In the genomic region with DNA sequence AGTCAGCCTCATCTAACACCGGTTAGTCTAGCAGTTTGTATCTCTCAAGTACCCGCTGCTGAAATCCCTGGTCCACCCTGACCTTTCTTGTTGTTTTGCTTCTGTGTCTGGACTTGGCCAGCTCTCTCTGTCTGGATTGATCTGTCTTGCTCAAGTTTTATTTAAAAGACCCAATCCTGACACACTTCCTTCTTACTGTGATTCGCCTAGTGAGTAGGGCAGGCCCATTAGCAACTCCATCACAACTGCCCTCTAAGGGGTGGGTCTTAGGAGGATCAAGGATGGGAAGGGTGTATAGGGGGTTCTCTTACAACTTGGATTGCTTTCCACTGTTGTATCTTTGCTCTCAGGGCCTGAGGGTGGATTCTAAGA, we compare ENCODE assay signal across 9 mouse cellular contexts. TPM values are rescaled to one million over a fixed set of nuclear protein-coding genes. Genes with fewer than 3 reads are reported as not detected.
A peak's percentile ranks its signal among the peaks of the same experiment; 100 is the strongest.
DNase-seq lines count a peak whose midpoint lies in the region; ATAC-seq and TF ChIP-seq lines count a peak whose summit lies in the region.
"Had no signal": no experiment of that assay in that cellular context is flagged by ENCODE, and none has a peak within 500 bp of the region (broad histone marks: within the 10 kb centered on the region; RNA-seq: fewer than 3 reads in every experiment).

No protein-coding gene starts in this region.

- no peak overlapping the region; the same call in 1 of the 2 replicates for H3K9ac ChIP-seq in forebrain, embryonic 13.5 days
- peak overlapping the region; percentile 78 for H3K9ac ChIP-seq in intestine, embryonic 16.5 days (ENCODE audit: low read depth, low read length)
- H3K9ac ChIP-seq in lung, embryonic 14.5 days: peak overlapping the region; percentile 79
- H3K9ac ChIP-seq in stomach, postnatal 0 days (ENCODE audit: low read length): peak overlapping the region; percentile 84

- H3K27me3 ChIP-seq in forebrain, embryonic 13.5 days: no peaks in the 10 kb centered on the region
- no peaks in the 10 kb centered on the region for H3K27me3 ChIP-seq in intestine, embryonic 16.5 days (replicated peaks; ENCODE audit: control insufficient read depth, insufficient read depth, low read length)
- H3K27me3 ChIP-seq in lung, embryonic 14.5 days (ENCODE audit: insufficient read depth, low read length): no peaks in the 10 kb centered on the region
- no peaks in the 10 kb centered on the region for H3K27me3 ChIP-seq in stomach, postnatal 0 days (ENCODE audit: control insufficient read depth, insufficient read depth, low read length)
- H3K27me3 ChIP-seq: CH12.LX had no signal

- no peak for TF ChIP-seq EP300 in stomach, postnatal 0 days (optimal IDR thresholded peaks at IDR 0.05)

- peak; percentile 68 for ATAC-seq in forebrain, embryonic 13.5 days
- ATAC-seq in intestine, embryonic 16.5 days: peak; percentile 66
- ATAC-seq in lung, embryonic 14.5 days (ENCODE audit: insufficient read depth): peak; percentile 82
- ATAC-seq in stomach, postnatal 0 days (ENCODE audit: low FRiP score, low TSS enrichment): peak; percentile 76

- no peaks in the 10 kb centered on the region for H3K9me3 ChIP-seq in forebrain, embryonic 13.5 days (replicated peaks)
- 0 out of 2 replicates have a peak, but pooled peaks cover 4% of the 10 kb centered on the region for H3K9me3 ChIP-seq in intestine, embryonic 16.5 days (ENCODE audit: control insufficient read depth, low read length)
- no peaks in the 10 kb centered on the region for H3K9me3 ChIP-seq in lung, embryonic 14.5 days (ENCODE audit: low read depth, low read length)
- H3K9me3 ChIP-seq in stomach, postnatal 0 days (ENCODE audit: control insufficient read depth, low read length): no peaks in the 10 kb centered on the region

- peak; percentile 19 for DNase-seq in gastrocnemius, postnatal 14 days
- DNase-seq in gastrocnemius, adult 8-10 months (ENCODE audit: low spot score in 2 of 2): no peak
- DNase-seq in lung, embryonic 14.5 days: peak; percentile 72
- no peak for DNase-seq in stomach, postnatal 0 days (ENCODE audit: low spot score)
- no peak for DNase-seq in thymus, postnatal 4 days
- DNase-seq in spleen, adult 12 weeks (ENCODE audit: low spot score): no peak

- 83% methylated on average over 3 of the region's 3 CpGs for WGBS in forebrain, embryonic 13.5 days
- 71% methylated on average over 3 of the region's 3 CpGs for WGBS in intestine, embryonic 16.5 days
- WGBS in lung, embryonic 14.5 days: 42% methylated on average over 3 of the region's 3 CpGs
- 52% methylated on average over 3 of the region's 3 CpGs for WGBS in stomach, postnatal 0 days

- peak overlapping the region; percentile 82 for H3K4me2 ChIP-seq in forebrain, embryonic 13.5 days
- peak overlapping the region; percentile 84 for H3K4me2 ChIP-seq in intestine, embryonic 16.5 days (ENCODE audit: low read depth, low read length)
- peak overlapping the region; percentile 75 for H3K4me2 ChIP-seq in lung, embryonic 14.5 days
- peak overlapping the region; percentile 77 for H3K4me2 ChIP-seq in stomach, postnatal 0 days (replicated peaks; ENCODE audit: low read depth)

- TF ChIP-seq CTCF in lung, embryonic 14.5 days (IDR thresholded peaks at IDR 0.05; ENCODE audit: low read depth): no peak
- TF ChIP-seq CTCF in stomach, postnatal 0 days (IDR thresholded peaks at IDR 0.05; ENCODE audit: low read depth): no peak

- H3K4me1 ChIP-seq in forebrain, embryonic 13.5 days: peaks cover 19% of the 10 kb centered on the region
- H3K4me1 ChIP-seq in intestine, embryonic 16.5 days (ENCODE audit: control insufficient read depth, insufficient read depth, low read length): peaks cover 7% of the 10 kb centered on the region; the same call in 1 of the 2 replicates
- H3K4me1 ChIP-seq in lung, embryonic 14.5 days (ENCODE audit: insufficient read depth): peaks cover 14% of the 10 kb centered on the region
- no peaks in the 10 kb centered on the region for H3K4me1 ChIP-seq in stomach, postnatal 0 days (replicated peaks; ENCODE audit: control insufficient read depth, insufficient read depth)

- intact Hi-C loops in gastrocnemius, postnatal 14 days (cut with DNase I; ENCODE audit: low total_unique reads): loop anchor here (5.0 kb wide), 1 partner anchor 52 kb away; the partner anchor contains the start of gene Tut4

- H3K4me3 ChIP-seq in forebrain, embryonic 13.5 days: peak overlapping the region; percentile 49
- H3K4me3 ChIP-seq in intestine, embryonic 16.5 days (ENCODE audit: low read length): peak overlapping the region; percentile 53
- peak overlapping the region; percentile 53 for H3K4me3 ChIP-seq in lung, embryonic 14.5 days (ENCODE audit: low read depth, low read length)
- peak overlapping the region; percentile 49 for H3K4me3 ChIP-seq in stomach, postnatal 0 days (ENCODE audit: low read depth, low read length)

- H3K36me3 ChIP-seq in forebrain, embryonic 13.5 days (ENCODE audit: poor library complexity, severe bottlenecking): no peaks in the 10 kb centered on the region
- H3K36me3 ChIP-seq in intestine, embryonic 16.5 days (ENCODE audit: control insufficient read depth, insufficient read depth, low read length): peaks cover 6% of the 10 kb centered on the region; the same call in 1 of the 2 replicates
- H3K36me3 ChIP-seq in lung, embryonic 14.5 days (ENCODE audit: insufficient read depth): peaks cover 11% of the 10 kb centered on the region; the same call in 1 of the 2 replicates
- H3K36me3 ChIP-seq in stomach, postnatal 0 days (ENCODE audit: control insufficient read depth, insufficient read depth, low read length): no peaks in the 10 kb centered on the region

- H3K27ac ChIP-seq in forebrain, embryonic 13.5 days: no peak overlapping the region
- H3K27ac ChIP-seq in intestine, embryonic 16.5 days (ENCODE audit: low read length): peak overlapping the region; percentile 8
- peak overlapping the region; percentile 89 for H3K27ac ChIP-seq in lung, embryonic 14.5 days (ENCODE audit: low read depth)
- H3K27ac ChIP-seq in stomach, postnatal 0 days (replicated peaks): peak overlapping the region; percentile 91

RNA-seq across cellular contexts. Expression of gene Gpx7, which starts 1.0 kb away (rescaled TPM):
- 10 to 100 TPM; 12.8 to 17.8 TPM for total RNA-seq in gastrocnemius, postnatal 14 days (2021)
- total RNA-seq in gastrocnemius, adult 8-10 months (2022): 10 to 100 TPM in 1 of 4 experiments, 1 to 10 TPM in 3; 5.0 to 11.8 (median 5.7) TPM
- polyA plus RNA-seq in forebrain, embryonic 13.5 days (2015; fragmentation: Nextera tagmentation; extraction: Ambion mirVana): 26.9 and 28.8 TPM in 2 replicates
- polyA plus RNA-seq in intestine, embryonic 16.5 days (2015; fragmentation: Nextera tagmentation; extraction: Ambion mirVana): 33.0 and 34.9 TPM in 2 replicates
- polyA plus RNA-seq in lung, embryonic 14.5 days (2014; fragmentation: Nextera tagmentation; extraction: Ambion mirVana): 70.3 and 82.4 TPM in 2 replicates
- polyA plus RNA-seq in stomach, postnatal 0 days (2015; fragmentation: Nextera tagmentation; extraction: Ambion mirVana): 34.5 and 35.5 TPM in 2 replicates
- total RNA-seq: CH12.LX had no signal

RNA-seq across cellular contexts. Expression of gene Shisal2a, which starts 22.6 kb away (rescaled TPM):
- not detected for total RNA-seq in gastrocnemius, postnatal 14 days (2021)
- total RNA-seq in gastrocnemius, adult 8-10 months (2022): not detected
- polyA plus RNA-seq in forebrain, embryonic 13.5 days (2015; fragmentation: Nextera tagmentation; extraction: Ambion mirVana): 1.4 and 2.6 TPM in 2 replicates
- polyA plus RNA-seq in intestine, embryonic 16.5 days (2015; fragmentation: Nextera tagmentation; extraction: Ambion mirVana): 0.72 and 0.99 TPM in 2 replicates
- 0.34 TPM in 1 of 2 replicates, not detected in the other for polyA plus RNA-seq in lung, embryonic 14.5 days (2014; fragmentation: Nextera tagmentation; extraction: Ambion mirVana)
- 4.5 and 4.9 TPM in 2 replicates for polyA plus RNA-seq in stomach, postnatal 0 days (2015; fragmentation: Nextera tagmentation; extraction: Ambion mirVana)
- total RNA-seq: CH12.LX had no signal

RNA-seq across cellular contexts. Expression of gene Tut4, which starts 53.5 kb away (rescaled TPM):
- total RNA-seq in gastrocnemius, postnatal 14 days (2021): 10 to 100 TPM; 13.0 to 17.3 TPM
- total RNA-seq in gastrocnemius, adult 8-10 months (2022): 10 to 100 TPM; 16.8 to 33.6 (median 19.6) TPM
- 89.3 and 91.5 TPM in 2 replicates for polyA plus RNA-seq in forebrain, embryonic 13.5 days (2015; fragmentation: Nextera tagmentation; extraction: Ambion mirVana)
- 29.0 and 34.7 TPM in 2 replicates for polyA plus RNA-seq in intestine, embryonic 16.5 days (2015; fragmentation: Nextera tagmentation; extraction: Ambion mirVana)
- polyA plus RNA-seq in lung, embryonic 14.5 days (2014; fragmentation: Nextera tagmentation; extraction: Ambion mirVana): 59.6 and 62.6 TPM in 2 replicates
- polyA plus RNA-seq in stomach, postnatal 0 days (2015; fragmentation: Nextera tagmentation; extraction: Ambion mirVana): 29.4 and 33.8 TPM in 2 replicates

Comparison
In these comparisons a context has a peak if more than half of its experiments do, and no peak if none do; other contexts are left out.
1. DNase-seq: peak in gastrocnemius, postnatal 14 days (single experiment) and lung, embryonic 14.5 days (single experiment); none in gastrocnemius, adult 8-10 months (0 of 2), stomach, postnatal 0 days (single experiment), thymus, postnatal 4 days (single experiment) and spleen, adult 12 weeks (single experiment).
2. Peak in every context shown above with its lines, with median percentiles within 50 percentile points of each other: ATAC-seq, H3K4me2 ChIP-seq and H3K4me3 ChIP-seq.